Mouse (Mus musculus) ES-E14 (cell line): ENCODE results near the gene Plxna1.

Experiments used
- CHD2 ChIP-seq: IDR thresholded peaks from 2 replicates; pipeline ENCODE4 v1.6.1; 2014; ENCODE audit warnings: mild to moderate bottlenecking, low read depth, low read length, inconsistent platforms
- HCFC1 ChIP-seq: IDR thresholded peaks from 2 replicates; pipeline ENCODE4 v1.6.1; 2012; ENCODE audit warnings: low read length, inconsistent platforms, borderline replicate concordance; ENCODE audit not compliant: insufficient read depth
- MAFK ChIP-seq: IDR thresholded peaks from 2 replicates; pipeline ENCODE4 v1.6.1; 2014; ENCODE audit warnings: mild to moderate bottlenecking, low read depth, low read length, inconsistent platforms; ENCODE audit not compliant: insufficient read depth
- ZNF384 ChIP-seq: IDR thresholded peaks from 2 replicates; pipeline ENCODE4 v1.6.1; 2012; ENCODE audit warnings: low read depth, low read length, inconsistent platforms

DNA sequence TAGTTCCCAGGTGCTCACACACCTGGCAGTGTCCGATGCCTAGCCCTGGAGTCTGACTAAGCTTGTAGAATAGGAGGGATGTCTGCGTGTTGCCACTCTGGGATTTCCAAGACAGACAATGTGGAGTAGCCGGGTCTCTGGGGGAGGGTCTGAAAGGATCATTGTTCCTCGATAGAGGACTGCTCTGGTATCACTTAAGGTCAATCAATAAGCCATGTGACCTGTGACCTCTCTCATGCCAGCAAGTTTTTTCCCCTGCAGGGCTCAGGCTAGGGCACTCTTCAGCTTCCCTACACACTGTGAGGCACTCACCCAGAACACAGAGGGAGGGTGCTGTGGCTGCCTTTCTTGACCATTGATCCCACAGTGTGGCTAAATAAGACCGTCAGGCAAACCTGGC, 19.4 kb upstream of the Plxna1 start:
- TF ChIP-seq HCFC1 (no peak), ZNF384 (no peak), MAFK (no peak), CHD2 (no peak)
